Mouse (Mus musculus) splenic B cell, adult 2 months (primary cell): Measurements from ENCODE around the gene Prss2.
"Not testable (repeated sequence)": the region's sequence is repeated elsewhere in the genome, so short reads cannot be mapped to it uniquely, and the experiment has no call there.

Experiments
- DNase-seq: peaks from one replicate; pipeline ENCODE4 v3.0.0-alpha.2; 2011; ENCODE audit warnings: low read depth, low spot score
- H3K27me3 ChIP-seq: 2 replicates; pipeline ENCODE4 v1.6.1; 2012; ENCODE audit warnings: mild to moderate bottlenecking, low read length, moderate library complexity, mixed read lengths; ENCODE audit not compliant: control insufficient read depth, poor library complexity, insufficient read depth, severe bottlenecking
- H3K36me3 ChIP-seq: 2 replicates; pipeline ENCODE4 v1.6.1; 2012; ENCODE audit warnings: mild to moderate bottlenecking, low read length, moderate library complexity, mixed read lengths; ENCODE audit not compliant: control insufficient read depth, poor library complexity, insufficient read depth, severe bottlenecking

The Prss2 gene

DNA sequence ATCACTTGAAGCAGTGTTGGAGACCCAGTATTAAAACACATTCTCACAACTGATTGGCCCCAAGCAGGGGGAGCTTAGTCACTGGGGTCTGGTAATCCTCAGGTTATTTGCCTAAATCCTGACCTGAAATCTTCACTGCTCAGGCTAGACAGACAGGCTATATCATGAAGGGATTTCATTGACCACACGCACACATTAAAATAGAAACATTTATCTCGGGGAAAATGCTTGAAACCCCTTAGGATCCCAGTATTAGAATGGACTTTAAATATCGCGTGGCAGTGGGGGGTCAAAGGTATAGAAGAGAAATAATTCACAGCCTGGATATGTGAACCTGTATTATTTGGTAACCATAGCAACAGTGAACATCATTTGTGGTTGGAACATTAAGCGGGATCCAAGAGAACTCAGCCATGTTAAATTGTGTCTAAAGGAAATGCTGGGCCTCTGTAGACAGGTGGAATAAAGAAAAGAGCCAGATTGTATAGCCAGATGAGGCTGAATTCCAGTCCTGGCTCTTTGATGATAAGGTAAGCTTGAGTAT lies 22.9 kb downstream of the Prss2 start:
- no peak for DNase-seq
- Histone ChIP-seq H3K27me3 (no peaks in the 10 kb centered on the region), H3K36me3 (no peaks in the 10 kb centered on the region)

- no peak for DNase-seq
- no peaks in the 10 kb centered on the region for H3K36me3 ChIP-seq
- no peaks in the 10 kb centered on the region for H3K27me3 ChIP-seq
Measured at GRCm38 (mm10) chr6:41545266-41545665, 23.7 kb downstream of the Prss2 start.

DNA sequence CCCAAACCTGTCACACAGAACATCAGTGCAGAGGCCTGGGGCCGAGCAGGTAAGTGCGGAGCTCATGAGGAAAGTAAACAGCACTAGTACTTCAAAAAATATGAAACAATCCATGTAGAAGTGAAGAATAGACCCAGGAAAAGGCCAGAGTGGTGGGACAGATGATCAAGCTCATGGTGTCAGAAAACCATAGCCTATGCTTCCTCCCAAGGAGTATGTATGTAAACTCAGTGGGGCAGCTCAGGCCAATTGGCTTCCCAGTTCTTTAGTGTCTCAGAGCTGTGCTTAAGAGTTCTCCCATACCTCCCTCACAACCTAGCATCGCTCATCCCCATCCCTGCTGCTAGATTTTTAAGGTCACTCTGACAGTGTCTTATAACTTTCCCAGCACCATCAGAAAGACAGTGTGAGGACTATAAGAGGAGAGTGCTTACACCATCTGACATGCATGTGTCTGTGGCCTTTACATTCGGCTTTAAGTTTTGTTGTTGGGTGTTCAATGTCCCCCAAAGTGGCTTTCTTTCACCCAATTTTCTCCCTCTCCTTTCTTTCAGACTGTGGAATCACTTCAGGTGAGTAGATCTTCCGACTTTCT lies 25.6 kb downstream of the Prss2 start:
- H3K27me3 ChIP-seq: no peaks in the 10 kb centered on the region
- no peaks in the 10 kb centered on the region for H3K36me3 ChIP-seq
- DNase-seq: no peak

DNA sequence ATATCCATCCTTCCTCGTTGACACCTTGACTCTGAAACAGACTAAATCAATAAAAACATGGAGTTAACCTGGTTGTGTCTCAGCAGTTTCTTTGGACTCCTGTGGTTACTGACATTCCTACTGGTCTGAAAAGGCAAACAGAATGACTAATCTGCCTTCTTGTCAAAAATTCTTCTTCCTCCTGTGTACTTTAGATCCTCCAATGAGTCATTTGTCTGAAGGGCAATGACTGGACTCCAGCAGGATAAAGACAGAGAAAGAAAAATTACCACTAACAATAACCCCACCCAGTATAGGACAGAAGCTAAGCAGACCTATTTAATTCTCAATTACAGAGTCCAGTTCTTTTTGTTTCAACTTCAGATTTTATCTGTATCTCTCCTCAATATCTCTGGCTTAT lies 26.7 kb downstream of the Prss2 start:
- no peaks in the 10 kb centered on the region for H3K27me3 ChIP-seq
- no peaks in the 10 kb centered on the region for H3K36me3 ChIP-seq
- DNase-seq: no peak

DNA sequence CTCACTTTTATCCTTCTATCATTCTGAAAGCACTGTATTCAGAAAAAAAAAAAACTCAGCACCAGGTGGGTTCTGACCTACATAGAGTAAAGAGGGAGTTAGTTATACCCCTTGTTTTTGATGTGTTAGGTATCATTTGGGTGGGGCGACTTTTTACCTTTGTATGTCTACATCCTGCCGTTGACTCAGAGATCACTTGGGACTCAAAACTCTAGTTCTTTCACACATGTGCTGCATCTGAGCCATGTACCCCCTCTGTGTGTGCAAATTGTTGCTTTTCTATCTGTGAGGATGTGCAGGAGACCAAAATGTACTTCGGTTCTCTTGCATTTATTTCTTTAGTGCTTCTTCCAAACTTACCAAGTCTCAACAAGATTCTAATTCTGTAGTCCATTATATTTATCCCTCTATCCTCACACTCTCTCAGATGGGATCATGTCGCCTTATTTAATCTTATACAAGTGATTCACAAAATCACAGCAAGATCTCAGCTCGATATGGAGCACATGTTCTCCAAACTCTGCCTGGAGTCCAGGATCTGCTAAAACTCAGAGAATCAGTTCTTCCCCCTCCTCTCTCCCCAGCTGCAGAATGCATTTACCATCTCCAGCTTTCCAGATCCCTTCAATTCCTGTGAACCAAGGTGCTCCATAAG lies 31.9 kb downstream of the Prss2 start:
- no peaks in the 10 kb centered on the region for H3K36me3 ChIP-seq
- no peak for DNase-seq

DNA sequence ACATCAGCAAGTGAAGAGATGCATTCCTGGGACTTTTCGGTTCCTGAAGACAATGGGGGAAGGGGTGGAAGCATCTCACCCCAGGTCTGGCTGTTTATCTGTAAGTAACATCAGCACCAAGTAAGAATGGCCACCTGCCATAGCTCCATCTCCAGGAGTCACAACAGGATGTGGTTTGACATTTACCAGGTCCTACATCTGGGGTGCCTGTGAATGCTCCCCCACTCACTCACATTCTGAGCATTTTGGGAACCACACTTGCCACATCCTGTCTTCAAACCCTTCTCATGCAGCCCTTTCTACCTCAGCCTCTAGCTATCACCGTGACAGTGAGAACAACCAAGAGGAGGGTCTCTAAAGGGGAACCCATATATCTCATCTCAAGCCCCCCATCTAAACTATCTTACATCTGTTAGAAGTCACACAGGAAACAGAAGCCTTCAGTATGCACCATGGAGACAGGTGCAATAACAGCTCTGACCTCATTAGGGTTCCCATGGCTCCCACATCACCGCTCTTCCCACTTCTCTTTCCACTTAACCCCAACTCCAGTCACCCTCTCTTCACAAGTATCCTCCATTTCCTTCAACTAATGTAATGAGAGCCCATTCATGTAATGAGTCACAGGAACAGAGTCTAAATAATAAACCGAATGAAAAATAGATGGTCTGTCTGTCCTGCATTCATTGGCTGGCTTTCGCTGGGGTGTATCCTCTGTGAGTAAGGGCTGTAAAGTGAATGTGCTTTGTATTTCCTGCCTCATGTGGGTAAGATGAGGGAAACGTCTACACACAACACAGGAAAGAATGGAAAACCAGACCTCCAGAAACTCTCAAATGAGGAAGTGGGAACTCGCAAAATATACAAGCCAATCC lies 32.9 kb downstream of the Prss2 start:
- peak; percentile 50 for DNase-seq
- no peaks in the 10 kb centered on the region for H3K27me3 ChIP-seq
- no peaks in the 10 kb centered on the region for H3K36me3 ChIP-seq

More for the DNA sequence above, 31.9 kb downstream of the Prss2 start:
- H3K27me3 ChIP-seq: no peaks in the 10 kb centered on the region

DNA sequence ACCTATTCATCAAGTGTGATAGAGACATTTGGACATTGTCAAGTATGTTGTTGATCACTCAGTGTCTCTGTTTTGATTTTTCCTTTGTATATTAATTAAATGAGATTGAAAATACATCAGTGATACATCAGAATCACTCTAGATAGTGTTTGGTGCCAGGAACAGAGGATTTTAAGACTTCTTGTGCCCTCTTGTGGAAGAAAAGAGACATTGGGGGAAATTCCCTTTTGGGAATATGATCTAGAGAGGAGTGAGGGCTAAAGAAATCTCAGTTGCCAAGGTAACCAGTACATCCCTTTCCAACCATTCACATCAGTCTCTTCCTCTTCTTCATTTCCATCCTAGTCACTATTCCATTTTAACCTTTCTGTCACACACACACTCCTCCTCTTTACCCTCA lies 34.8 kb downstream of the Prss2 start:
- no peaks in the 10 kb centered on the region for H3K36me3 ChIP-seq
- no peaks in the 10 kb centered on the region for H3K27me3 ChIP-seq
- peak; percentile 29 for DNase-seq

- DNase-seq: no peak
- H3K27me3 ChIP-seq: no peaks in the 10 kb centered on the region
- no peaks in the 10 kb centered on the region for H3K36me3 ChIP-seq
Measured at GRCm38 (mm10) chr6:41557468-41557867, 35.9 kb downstream of the Prss2 start.

DNA sequence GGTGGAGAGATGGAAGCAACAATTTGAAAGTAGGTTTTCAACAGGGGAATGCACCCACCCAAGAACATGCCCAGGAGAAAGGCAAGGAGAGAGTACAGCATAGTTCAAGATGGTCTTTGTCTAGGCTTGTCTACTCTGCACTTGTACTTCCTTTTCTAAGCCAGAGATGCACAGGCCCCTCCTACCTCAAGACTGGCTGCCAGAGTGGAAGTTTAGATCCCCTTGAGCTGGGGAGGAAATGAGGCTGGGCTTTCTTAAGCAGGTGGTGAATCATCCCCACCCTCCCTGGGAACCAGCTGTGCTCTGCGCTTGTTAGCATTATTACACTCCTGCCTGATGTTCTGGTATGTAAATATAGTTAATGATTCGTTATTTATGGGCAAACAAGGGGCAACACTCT lies 36.7 kb downstream of the Prss2 start:
- DNase-seq: peak; percentile 22
- Histone ChIP-seq H3K36me3 (no peaks in the 10 kb centered on the region), H3K27me3 (no peaks in the 10 kb centered on the region)

DNA sequence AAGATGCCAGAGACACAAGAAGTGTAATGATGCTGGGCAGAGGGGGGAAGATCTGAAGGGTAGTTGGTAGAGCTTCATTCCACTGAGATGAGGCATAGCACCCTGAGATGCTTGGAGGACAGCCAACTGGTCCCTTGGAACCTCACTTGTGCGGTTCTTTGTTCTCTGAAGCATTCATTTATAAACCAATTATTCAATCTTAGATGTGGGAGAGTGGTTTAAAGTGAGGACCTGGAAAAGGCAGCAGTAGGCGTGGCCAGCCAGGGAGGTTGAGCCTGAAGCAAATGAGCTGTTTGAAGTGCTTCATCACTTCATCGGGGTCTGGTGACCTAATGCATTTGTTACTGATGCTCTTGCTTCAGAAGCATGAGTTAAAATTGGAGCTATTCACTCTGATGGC lies 37.7 kb downstream of the Prss2 start:
- H3K36me3 ChIP-seq: no peaks in the 10 kb centered on the region
- DNase-seq: no peak
- H3K27me3 ChIP-seq: no peaks in the 10 kb centered on the region

DNA sequence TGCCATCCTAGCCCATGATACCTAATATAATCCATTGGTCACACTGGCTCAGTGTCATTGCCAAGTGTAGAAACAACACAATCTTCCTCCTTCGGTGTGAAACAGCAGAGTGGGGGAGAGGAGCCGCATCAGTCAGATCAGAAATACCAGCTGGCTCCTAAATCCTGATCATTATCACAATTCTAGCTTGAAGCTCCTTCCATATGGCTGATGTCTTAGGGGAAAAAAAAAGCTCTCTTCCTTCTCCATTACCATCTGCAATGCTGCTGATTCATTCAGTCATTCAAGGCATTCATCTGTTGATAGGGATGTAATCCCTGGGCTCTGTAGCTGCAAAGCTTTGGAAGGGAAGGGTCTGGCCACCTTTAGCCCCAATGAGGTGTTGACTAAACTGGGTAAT lies 38.7 kb downstream of the Prss2 start:
- Histone ChIP-seq H3K27me3 (no peaks in the 10 kb centered on the region), H3K36me3 (no peaks in the 10 kb centered on the region)
- no peak for DNase-seq

GRCm38 (mm10) chr6:41562598-41562997 lies 41.0 kb downstream of the Prss2 start:
- no peaks in the 10 kb centered on the region for H3K36me3 ChIP-seq
- no peak for DNase-seq

GRCm38 (mm10) chr6:41563104-41563951 lies 41.7 kb downstream of the Prss2 start:
- not testable (repeated sequence) for H3K36me3 ChIP-seq, H3K27me3 ChIP-seq, DNase-seq

More at GRCm38 (mm10) chr6:41562598-41562997, 41.0 kb downstream of the Prss2 start:
- H3K27me3 ChIP-seq: no peaks in the 10 kb centered on the region

GRCm38 (mm10) chr6:41565261-41565660 lies 43.7 kb downstream of the Prss2 start:
- DNase-seq: no peak
- Histone ChIP-seq H3K36me3 (no peaks in the 10 kb centered on the region), H3K27me3 (no peaks in the 10 kb centered on the region)
